Mouse (Mus musculus) megakaryocyte progenitor cell, adult 5-6 weeks (primary cell): Measurements from ENCODE around the gene Gm525. TPM values are rescaled to one million over a fixed set of nuclear protein-coding genes. Genes with fewer than 3 reads are reported as not detected.
"Not testable (repeated sequence)": the region's sequence is repeated elsewhere in the genome, so short reads cannot be mapped to it uniquely, and the experiment has no call there.

Source experiments
- ATAC-seq: replicated peaks from 2 replicates; pipeline ENCODE4 v1.8.0; 2016; ENCODE audit warnings: mild to moderate bottlenecking, moderate TSS enrichment, inconsistent platforms; ENCODE audit not compliant: poor library complexity
- total RNA-seq, 2 experiments: library from RNA; stranded (forward) in 1 of 2; stranded (reverse) in 1 of 2; fragments of 157-497, 149-512 nt in 1 of 2; fragments of 200-1000 nt in 1 of 2; gene quantifications; 2 replicates each; pipeline versions ENCODE4 v1.2.3 to v1.2.4; 2015 to 2017

Gm525 gene
- total RNA-seq (2015): not detected in 2 replicates
- not detected in 2 replicates for total RNA-seq (2017)

DNA sequence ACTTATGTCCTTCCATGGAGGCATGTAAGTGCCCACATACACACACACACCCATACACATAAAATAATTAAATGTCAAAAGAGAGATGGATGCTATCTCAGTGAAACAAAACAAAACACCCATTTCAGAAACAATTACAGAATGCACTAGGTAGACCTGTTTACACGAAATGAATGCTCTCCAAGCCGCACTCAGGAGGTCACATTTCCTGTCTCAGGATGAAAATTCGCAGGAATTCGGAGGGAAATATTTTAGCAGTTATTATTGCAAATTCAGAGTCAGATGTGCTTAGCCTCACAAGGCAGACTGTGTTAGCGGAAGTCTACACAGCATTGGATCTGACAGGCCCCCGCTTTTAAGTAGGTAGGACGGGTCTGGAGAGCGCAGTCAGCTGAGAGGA, at the start of gene Gm525:
Gene Gm525 (plus strand): TSS at position 301 of the 400 bp plus-strand sequence.
- ATAC-seq: no peak

DNA sequence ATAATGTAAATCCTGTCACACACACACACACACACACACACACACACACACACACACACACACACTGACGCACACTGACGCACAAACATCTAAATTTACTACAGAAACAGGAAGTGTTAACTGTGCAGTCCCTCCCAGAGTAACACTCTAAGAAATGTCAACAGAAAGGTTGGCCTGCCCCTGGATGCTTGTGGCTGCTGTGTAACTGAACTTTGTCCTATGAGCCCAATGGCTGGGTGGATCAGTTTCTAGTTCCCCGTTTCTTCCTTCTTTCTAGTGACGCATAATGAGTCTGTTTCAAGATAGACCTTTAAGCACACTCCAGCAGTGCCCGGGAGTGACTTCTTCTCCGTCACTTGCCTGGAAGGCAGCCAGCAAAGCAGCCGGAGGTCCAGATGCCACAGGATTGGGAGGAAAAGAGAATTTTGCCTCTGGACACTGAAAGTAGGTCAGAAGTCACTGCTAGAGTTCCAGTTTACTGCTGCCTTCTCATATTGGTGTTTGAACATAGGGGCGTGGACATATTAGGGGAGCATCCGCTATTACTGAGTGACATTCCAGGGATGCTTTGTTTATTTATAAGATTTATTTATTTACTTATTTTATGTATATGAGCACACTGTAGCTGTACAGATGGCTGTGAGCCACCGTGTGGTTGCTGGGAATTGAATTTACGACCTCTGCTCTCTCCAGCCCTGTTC, 49.3 kb upstream of the Gm525 start:
- peak; percentile 76 for ATAC-seq

DNA sequence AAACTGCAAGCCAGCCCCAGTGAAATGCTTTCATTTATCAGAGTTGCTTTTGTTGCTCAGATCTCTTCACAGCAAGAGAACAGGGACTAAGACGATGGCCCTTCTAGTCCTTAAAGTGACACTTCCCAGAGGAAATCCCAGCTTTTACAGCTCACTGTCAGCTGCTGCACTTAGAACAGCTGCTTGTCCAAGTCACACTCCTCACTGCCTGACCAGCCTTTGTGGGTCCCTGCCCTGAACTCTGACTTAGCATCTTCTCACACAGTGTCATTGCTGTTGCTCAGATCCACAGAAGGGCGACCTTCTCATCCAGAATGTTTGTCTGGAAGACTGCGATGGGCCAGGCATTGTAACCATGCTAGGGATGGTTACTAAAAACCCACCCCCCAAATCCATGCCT, 48.0 kb upstream of the Gm525 start:
- no peak for ATAC-seq

DNA sequence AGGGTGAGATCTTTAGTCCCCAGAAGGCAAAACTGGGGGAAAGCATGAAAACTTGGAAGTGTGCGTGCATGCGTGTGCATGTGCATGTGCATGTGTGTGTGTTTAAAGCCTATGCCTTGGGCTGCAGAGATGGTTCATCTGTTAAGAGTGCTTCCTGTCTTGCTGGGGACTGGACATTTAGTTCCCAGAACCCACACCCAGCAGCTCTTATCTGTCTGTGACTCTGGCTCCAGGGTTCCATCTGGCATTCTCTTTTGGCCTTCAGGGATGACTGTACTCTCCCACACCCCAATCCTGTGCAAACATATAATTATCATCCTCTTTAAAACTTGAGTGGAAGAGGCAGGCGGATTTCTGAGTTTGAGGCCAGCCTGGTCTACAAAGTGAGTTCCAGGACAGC, 47.5 kb upstream of the Gm525 start:
- no peak for ATAC-seq

DNA sequence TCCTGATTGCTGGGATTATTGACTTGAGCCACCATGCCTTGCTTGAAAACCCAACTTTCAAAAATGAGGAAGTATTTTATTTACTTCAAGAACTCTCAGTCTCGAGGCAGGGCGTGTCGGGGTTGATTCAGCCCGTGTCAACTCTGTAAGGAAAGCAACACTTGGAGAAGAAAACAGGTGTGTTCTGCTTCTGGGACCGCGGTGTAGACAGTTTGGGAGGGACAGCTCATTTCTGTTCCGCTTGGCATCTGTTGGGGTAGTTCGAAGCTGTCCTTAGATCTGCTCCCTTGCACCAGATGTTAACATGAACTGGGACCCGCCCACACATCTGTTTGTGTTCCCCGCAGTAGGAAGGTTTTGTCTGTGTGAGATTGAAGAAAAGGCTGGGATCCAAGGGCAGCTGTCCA, 45.7 kb upstream of the Gm525 start:
- peak; percentile 38 for ATAC-seq

DNA sequence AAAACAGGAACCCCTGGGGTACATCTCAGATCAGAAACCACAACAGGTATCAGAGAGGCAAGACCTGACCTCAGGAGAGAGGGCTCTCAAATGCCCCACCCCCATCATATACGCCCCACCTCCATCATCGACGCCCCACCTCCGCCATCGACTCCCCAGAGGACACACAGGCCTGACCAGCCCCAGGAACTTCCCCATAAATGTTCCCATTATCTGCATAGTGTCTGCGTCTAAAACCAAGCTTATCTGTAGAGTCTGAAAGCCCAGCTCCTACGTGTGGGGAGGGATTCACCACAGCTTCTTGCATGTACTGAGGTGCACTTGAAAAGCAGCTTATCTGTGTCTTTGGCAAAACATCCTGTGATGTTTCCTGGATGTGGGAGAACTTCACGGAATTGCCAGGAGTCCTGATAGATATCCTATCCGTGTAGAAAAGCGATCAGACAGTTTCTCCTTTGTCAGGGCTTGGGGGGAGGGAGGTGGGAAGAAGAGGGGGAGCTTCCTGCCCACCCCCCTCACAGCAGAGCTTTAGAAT, 44.7 kb upstream of the Gm525 start:
- ATAC-seq: peak; percentile 64

DNA sequence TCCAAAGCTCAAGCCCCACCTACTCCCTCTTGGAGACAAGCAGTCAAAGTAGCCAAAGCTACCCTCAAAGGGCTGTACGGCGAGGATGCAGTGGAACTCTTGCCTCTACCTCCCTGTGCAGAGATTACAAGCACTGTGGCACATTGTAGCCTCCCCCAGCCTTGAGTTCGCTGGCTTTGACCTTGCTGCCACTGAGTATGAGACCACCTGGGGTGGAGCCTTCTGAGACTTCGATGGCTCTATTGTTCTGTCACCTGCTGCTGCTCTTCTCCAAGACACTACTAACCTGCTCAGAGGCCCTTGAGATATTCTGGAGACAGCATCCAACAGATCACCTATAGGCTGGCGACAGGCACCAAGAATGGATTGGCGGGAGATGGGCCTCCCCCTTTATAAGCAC, 43.1 kb upstream of the Gm525 start:
- ATAC-seq: no peak

DNA sequence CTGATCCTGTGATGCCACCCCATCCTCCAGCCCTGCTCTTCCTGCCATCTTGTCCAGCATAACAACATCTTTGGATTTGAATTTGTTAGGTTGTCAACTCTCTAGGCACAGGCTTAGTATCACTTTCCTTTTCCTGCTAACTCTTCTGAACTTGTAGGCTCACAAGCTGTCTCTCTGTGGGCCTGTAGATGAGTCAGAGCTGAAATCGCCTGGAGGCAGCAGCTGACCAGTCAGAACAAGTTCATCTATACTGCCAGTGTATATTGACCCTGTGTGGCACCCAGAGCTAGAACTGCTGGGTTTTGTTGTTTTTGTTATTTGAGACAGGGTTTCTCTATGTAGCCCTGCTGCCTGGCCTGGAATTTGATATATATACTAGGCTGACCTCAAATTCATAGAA, 42.5 kb upstream of the Gm525 start:
- ATAC-seq: no peak

DNA sequence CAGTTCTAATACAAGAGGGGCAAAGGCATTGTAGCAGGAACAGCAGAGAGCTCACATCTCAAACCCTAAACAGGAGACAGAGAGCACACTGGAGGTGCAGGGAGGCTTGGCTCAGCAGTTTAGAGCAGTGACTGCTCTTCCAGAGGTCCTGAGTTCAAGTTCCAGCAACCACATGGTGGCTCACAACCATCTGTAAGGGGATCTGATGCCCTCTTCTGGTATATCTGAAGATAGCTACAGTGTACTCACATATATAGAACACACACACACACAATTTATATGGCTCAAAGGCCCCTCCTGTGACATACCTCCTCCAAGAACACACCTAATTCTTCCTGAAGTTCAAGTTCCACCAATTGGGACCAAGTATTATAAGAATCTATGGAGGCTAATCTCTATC, 39.0 kb upstream of the Gm525 start:
- ATAC-seq: no peak

DNA sequence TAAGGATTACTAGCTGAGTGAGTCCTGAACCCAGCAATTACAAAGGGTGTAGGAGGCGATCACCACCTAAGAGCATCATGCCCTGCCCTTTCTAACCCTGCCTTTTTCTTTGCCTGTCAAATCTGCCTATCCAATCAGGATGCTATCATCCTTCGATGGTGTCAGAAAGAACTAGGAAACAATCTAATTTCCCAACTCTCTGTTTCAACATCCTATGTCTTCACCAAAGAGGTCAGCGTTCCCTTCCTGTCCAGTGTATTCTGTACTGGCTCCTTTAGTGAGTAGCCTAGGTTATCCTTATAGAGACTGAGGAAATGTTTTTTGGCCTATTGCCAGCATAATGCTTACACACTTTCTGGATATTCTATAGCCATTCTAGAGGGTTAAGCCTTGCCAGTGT, 38.1 kb upstream of the Gm525 start:
- ATAC-seq: peak; percentile 60

DNA sequence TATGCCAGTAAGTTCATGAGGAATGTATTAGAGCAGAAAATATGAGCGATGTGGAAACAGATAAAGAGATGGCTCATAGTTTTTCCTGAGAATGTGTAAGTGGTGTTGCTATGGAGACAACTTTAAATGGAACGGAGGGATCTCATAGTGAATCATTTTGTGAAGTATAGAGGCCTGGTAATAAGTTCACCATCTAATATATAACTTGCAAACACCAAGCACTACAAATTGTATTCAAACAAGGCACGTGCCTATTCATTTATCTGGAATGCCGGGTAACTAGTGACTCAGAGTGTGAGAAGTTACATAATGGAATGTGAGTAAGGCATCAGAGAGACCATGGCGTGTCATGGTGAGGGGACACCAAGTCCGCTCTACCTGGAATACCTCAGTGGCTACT, 35.1 kb upstream of the Gm525 start:
- ATAC-seq: no peak

DNA sequence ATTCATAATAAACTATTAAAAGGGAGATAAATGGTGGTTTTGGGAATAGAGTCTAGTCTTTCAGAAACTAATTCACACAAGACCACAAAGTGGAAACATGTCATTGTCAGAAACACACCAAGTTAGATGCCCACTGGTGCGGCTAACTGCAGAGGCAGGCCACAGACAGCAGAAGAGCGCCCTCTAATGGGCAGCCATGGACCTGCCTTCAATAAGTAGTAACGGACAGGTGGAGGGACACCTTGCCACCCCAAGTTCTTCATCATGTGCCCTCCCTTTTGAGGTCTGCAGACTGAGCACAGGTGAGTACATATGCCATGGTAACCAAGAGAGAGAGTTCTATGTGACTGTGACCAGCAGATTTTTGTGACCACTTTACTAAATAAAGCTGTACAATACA, 34.3 kb upstream of the Gm525 start:
- ATAC-seq: peak; percentile 84

DNA sequence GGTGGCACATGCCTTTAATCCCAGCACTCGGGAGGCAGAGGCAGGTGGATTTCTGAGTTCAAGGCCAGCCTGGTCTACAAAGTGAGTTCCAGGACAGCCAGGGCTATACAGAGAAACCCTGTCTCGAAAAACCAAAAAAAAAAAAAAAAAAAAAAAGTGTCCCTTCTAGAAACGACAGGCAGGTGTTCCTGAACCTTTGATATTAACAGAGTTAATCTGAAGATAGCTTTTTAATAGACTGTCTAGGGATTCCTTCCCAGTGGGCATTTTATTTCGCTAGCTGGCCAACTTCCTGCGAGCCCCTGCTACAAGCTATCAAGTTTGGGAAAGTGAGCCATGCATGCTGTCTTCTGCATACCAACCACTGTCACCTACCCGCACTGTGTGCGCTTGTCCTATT, 32.6 kb upstream of the Gm525 start:
- ATAC-seq: not testable (repeated sequence)

DNA sequence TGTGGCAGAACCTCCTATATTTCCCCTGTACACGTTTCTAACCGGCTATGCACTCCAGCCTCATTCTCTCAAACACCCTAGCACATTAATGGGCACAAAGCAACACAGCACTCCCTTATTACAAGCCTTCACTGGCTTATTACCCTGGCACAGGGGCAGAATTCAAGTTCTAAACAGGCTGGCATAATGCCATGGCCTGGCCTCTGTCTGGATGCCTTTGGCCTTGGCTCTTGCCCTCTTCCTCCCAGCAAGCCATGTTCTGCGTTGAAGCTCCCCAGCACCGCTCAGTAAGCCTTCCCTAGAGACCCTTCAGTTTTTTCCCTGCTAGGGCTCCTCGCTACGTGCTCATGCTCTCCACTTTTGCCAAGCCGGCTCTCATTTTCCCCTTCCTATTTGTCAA, 30.6 kb upstream of the Gm525 start:
- ATAC-seq: no peak

DNA sequence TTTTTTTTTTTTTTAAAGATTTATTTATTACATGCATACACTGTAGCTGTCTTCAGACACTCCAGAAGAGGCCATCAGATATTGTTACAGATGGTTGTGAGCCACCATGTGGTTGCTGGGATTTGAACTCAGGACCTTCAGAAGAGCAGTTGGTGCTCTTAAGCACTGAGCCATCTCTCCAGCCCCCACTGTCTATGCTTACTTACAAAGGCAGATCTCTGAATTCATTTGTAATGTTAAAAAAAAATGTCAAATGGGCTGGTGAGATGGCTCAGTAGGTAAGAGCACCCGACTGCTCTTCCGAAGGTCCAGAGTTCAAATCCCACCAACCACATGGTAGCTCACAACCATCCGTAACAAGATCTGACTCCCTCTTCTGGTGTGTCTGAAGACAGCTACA, 28.1 kb upstream of the Gm525 start:
- ATAC-seq: not testable (repeated sequence)

DNA sequence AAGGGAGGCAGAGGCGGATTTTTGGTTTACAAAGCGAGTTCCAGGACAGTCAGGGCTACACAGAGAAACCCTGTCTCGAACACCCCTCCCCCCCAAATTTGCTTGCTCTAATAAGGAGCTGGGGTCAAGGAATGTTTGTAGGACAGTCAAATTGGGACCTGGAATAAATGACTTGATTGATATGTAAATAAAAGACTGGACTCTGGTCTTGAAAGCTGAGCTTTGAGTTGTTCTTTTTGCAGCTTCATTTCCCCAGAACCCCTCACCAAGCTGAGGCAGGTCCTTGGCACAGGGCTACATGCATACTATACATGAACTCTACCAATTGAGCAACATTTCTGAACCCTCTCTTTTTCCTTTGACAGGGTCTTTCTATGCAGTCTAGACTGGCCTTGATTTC, 27.6 kb upstream of the Gm525 start:
- no peak for ATAC-seq

DNA sequence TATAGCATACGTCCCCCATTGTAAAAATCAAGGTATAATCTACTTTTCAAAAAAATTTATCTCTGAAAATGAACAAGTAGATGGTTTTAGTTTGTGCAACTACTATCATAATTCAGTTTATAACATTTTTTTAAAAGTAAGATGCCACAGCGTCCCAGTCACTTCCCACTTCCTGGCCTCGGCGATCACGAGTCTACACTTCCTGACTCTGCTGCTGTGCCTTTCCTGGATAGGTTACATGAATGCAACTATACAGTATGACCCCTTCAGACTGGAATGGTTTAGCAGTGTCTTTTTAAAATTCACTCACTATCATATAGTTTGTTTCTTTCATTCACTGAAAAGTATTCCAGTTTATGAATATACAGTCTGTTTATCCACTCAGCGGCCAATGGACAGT, 21.9 kb upstream of the Gm525 start:
- peak; percentile 55; the same call in 1 of the 2 replicates for ATAC-seq

DNA sequence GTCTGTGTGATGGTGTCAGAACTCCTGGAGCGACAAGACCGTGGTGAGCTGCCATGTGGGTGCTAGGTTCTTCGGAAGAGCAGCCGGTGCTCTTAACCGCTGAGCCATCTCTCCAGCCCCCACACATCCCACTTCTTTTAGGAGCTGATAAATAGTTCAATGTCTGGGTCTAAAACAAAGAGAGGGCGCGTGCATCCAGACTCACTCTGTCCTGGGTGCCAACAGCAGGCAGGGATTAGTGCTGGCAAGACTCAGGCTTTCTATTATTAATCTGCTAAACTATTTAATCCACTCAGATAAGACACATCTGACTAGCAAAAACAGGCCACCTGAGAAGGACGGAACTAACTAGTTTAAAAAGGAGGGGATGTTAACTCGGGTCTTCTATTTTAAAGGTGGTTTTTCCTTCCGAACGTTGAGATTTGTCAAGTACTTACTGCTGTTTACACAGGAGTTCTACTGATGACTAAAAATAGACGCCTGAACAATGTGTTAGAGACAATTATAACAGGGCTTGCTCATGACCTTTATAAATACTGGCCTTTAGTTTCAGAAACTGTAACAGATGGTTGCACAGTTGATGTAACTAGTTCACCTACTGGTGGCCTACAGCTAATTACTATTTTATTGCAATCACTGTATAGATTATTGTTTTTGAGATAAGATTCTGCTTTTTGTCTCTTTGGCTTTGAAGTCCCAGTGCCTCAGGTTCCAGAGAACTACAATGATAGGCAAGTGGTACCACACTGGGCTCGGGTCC, 17.5 kb upstream of the Gm525 start:
- ATAC-seq: no peak

DNA sequence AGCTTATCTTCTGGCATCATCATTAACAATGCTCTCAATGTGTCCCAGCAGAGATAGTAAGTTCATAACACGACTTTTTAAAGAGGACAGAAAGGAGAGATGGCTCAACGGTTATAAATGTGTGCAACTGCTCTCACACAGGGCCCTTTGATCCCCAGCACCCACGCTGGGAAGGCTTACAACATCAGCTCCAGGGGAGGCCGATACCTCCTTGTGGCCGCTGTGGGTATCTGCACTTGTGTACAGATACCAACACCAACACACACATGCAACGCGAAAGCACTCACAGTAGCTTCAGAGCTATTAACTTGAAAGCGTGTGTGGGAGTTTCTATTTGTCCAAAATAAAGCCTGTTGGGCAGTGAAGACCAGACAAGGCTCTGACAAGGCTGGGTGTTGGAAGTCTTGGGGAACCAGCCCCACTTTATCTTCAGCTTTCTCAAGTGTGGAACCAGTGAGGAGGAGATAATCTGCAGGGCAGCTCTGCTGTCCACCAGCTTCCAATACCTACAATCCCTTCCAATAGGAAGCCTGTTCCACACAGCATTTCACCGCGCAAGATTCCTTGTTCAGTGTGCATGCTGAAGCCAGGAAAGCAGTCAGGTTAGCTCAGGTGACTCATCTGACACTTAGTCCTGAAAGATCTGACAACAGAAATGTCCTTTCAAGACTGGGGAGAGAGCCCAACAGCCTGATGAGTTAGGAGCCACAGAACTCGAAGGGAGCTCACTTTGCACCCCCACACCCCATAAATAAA, 14.9 kb upstream of the Gm525 start:
- ATAC-seq: peak; percentile 53

DNA sequence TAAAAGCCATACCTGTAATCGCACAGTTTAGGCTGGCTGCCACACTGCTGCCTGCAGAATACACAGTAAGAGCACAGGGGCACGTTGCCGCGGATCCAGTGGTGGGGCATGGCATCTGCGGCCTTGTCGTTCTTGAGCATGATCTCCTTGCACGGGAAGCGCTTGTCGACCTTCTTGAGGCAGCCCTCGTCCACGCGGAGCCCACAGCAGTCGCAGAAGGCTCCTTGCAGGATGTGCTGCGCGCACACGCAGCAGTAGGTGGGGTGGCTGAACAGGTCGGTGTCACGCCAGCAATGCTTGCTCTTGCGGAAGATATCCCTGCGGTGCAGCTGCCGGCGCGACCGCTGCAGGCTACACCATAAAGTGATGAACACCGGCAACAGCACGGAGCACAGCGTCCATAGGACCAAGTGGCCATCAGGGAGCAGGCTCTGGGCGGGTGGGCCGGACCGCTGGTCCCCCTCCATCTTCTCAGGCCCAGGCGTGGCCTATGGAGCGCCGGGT, 13.7 kb upstream of the Gm525 start:
- ATAC-seq: peak; percentile 38

DNA sequence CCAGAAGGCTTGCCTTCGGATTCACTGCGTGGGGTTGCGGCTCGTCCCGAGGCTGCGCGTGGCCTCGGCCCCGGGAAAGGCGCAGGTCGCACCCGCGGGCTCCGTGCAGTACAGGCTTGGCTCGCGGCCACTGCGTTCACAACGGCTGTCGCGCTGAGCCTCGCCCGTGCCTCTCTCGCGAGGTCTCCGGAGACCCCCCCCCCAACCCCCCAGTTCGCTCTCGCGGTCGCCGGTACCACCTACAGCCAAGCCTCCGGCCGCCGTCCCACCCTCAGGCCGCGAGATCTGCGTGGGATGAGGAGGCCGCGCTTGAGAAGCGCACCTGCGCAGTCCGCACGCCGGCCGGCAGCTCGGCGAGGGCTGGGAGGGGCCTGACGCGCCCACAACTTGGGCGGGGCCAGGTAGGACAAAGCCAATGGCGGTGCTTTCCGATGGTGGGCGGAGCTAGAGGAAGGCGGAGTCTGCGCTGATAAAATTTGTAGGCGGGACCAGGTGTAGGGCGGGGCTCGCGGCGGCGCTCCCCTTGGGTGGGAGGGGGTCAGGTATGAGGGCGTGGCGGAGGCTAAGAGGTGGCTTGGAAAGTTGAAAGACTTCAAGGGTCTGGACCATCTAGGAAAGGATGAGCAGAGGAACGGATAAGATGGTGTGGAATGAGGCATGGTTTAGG, 13.1 kb upstream of the Gm525 start:
- peak; percentile 81 for ATAC-seq
